11 mouse cellular contexts compared by ENCODE assay signal in genomic region chr15:86172124-86172523, GRCm38 (mm10). TPM values are rescaled to one million over a fixed set of nuclear protein-coding genes. Genes with fewer than 3 reads are reported as not detected.
A peak's percentile ranks its signal among the peaks of the same experiment; 100 is the strongest.
DNase-seq lines count a peak whose midpoint lies in the region; ATAC-seq and TF ChIP-seq lines count a peak whose summit lies in the region.
"Had no signal": no experiment of that assay in that cellular context is flagged by ENCODE, and none has a peak within 500 bp of the region (broad histone marks: within the 10 kb centered on the region; RNA-seq: fewer than 3 reads in every experiment).

No protein-coding gene starts in this region.

- H3K4me2 ChIP-seq in heart, embryonic 15.5 days = peak overlapping the region; percentile 33
- H3K4me2 ChIP-seq in intestine, postnatal 0 days (replicated peaks; ENCODE audit: low read depth) = no peak overlapping the region

- no peak overlapping the region for H3K4me3 ChIP-seq in heart, embryonic 15.5 days
- H3K4me3 ChIP-seq in intestine, postnatal 0 days (ENCODE audit: low read depth, low read length) = no peak overlapping the region
- H3K4me3 ChIP-seq: erythroblast, embryonic 14.5 days had no signal

- DNase-seq in cerebellum, adult 9-11 months = peak; percentile 36
- no peak for DNase-seq in cerebellum, postnatal 25 days
- DNase-seq in thymus, postnatal 4 days = peak; percentile 44
- no peak for DNase-seq in thymus, adult 18-20 months
- no peak for DNase-seq in natural killer cell, adult 2 months (ENCODE audit: low spot score in 2 of 2)
- DNase-seq: kidney, adult 18-20 months had no signal

- peaks cover 95% of the 10 kb centered on the region for H3K4me1 ChIP-seq in heart, embryonic 15.5 days (replicated peaks)
- peaks cover 12% of the 10 kb centered on the region for H3K4me1 ChIP-seq in intestine, postnatal 0 days (replicated peaks; ENCODE audit: control insufficient read depth, insufficient read depth, low read length)

- peak overlapping the region; percentile 73 for H3K27ac ChIP-seq in heart, embryonic 15.5 days
- no peak overlapping the region for H3K27ac ChIP-seq in intestine, postnatal 0 days (ENCODE audit: low read depth, low read length)
- H3K27ac ChIP-seq: liver, embryonic 14.5 days had no signal

- peak; percentile 47 for ATAC-seq in heart, embryonic 15.5 days (replicated peaks; ENCODE audit: insufficient number of reproducible peaks, insufficient read depth, low FRiP score, low read depth)
- no peak for ATAC-seq in intestine, postnatal 0 days
- ATAC-seq: Patski had no signal

- TF ChIP-seq CTCF in intestine, postnatal 0 days (IDR thresholded peaks at IDR 0.05; ENCODE audit: low read depth) = no peak

- WGBS in heart, embryonic 15.5 days = 19% methylated on average over 3 of the region's 3 CpGs
- WGBS in intestine, postnatal 0 days = 45% methylated on average over 3 of the region's 3 CpGs

- no peak overlapping the region for H3K9ac ChIP-seq in heart, embryonic 15.5 days
- H3K9ac ChIP-seq in intestine, postnatal 0 days (ENCODE audit: low read depth, low read length) = no peak overlapping the region
- H3K9ac ChIP-seq: liver, embryonic 14.5 days had no signal

- 0 out of 2 replicates have a peak, but pooled peaks cover 3% of the 10 kb centered on the region for H3K27me3 ChIP-seq in heart, embryonic 15.5 days
- no peaks in the 10 kb centered on the region for H3K27me3 ChIP-seq in intestine, postnatal 0 days (replicated peaks; ENCODE audit: control insufficient read depth, insufficient read depth, low read length)
- H3K27me3 ChIP-seq: Patski had no signal

- H3K36me3 ChIP-seq in heart, embryonic 15.5 days = no peaks in the 10 kb centered on the region
- H3K36me3 ChIP-seq in intestine, postnatal 0 days (ENCODE audit: control insufficient read depth, insufficient read depth) = no peaks in the 10 kb centered on the region

- H3K9me3 ChIP-seq in heart, embryonic 15.5 days (replicated peaks) = no peaks in the 10 kb centered on the region
- H3K9me3 ChIP-seq in intestine, postnatal 0 days (ENCODE audit: control insufficient read depth) = no peaks in the 10 kb centered on the region

RNA-seq across cellular contexts. Expression of gene Cerk, which starts 13.8 kb away (rescaled TPM):
- 13.2 and 17.9 TPM in 2 replicates for polyA plus RNA-seq in heart, embryonic 15.5 days (2015; fragmentation: Nextera tagmentation; extraction: Ambion mirVana)
- 4.1 and 4.2 TPM in 2 replicates for polyA plus RNA-seq in intestine, postnatal 0 days (2015; fragmentation: Nextera tagmentation; extraction: Ambion mirVana)

RNA-seq across cellular contexts. Expression of gene Tbc1d22a, which starts 42.1 kb away (rescaled TPM):
- polyA plus RNA-seq in heart, embryonic 15.5 days (2015; fragmentation: Nextera tagmentation; extraction: Ambion mirVana) = 9.2 and 12.5 TPM in 2 replicates
- 15.3 and 16.7 TPM in 2 replicates for polyA plus RNA-seq in intestine, postnatal 0 days (2015; fragmentation: Nextera tagmentation; extraction: Ambion mirVana)

Comparison
In these comparisons a context has a peak if more than half of its experiments do, and no peak if none do; other contexts are left out.
1. DNase-seq: peak in cerebellum, adult 9-11 months (single experiment) and thymus, postnatal 4 days (single experiment); none in cerebellum, postnatal 25 days (0 of 2), thymus, adult 18-20 months (0 of 2) and natural killer cell, adult 2 months (0 of 2).